Mouse (Mus musculus) embryo, embryonic 11.5 days (tissue): ENCODE measurements around the gene Pacsin3.

Source experiments
- DNase-seq: peaks from one replicate; pipeline ENCODE4 v3.0.0-alpha.2; 2012; ENCODE audit warnings: low read depth, low spot score

The Pacsin3 gene

GRCm38 (mm10) chr2:91302845-91303244 lies 47.1 kb downstream of the Pacsin3 start:
- no peak for DNase-seq

DNA sequence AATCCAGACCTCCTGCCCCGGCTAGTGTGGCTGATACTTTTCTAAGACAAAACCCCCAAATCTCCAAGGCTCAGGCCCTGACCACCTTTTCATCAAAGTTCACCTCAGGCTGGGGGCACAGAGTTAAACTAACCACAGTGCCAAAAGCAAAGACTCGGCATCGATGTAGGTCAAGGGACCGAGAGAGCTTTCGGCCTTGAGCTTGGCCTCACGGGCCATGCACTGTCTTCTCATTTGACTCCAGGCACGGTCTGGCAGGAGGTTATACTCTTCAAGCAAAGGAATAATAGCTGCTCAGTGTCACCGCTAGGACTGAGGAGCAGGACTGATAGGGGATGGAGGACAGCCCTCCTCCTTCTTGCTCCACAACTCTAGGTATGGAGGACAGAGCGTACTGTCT lies 50.2 kb downstream of the Pacsin3 start:
- no peak for DNase-seq

- DNase-seq = no peak
Observed at GRCm38 (mm10) chr2:91306589-91306988, 50.8 kb downstream of the Pacsin3 start.

DNA sequence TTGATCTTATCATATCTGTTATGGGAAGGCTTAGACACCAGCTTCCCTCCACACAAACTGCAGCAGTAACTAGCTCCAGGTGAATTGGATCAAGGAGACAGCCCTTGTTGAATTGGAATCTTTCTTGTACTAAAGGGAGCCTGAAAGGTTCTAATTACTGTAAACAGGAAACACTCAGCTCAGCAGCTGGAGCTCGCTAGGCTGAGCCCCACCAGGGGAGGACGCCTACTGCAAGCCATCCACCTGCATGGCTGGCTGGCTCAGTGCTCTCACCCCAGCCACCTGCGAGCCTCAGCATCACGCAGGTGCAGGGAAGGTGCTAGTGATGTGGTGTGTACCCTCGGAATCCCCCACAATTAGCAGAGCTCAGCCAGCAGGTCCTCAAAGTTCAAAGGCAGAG lies 52.9 kb downstream of the Pacsin3 start:
- DNase-seq = no peak

GRCm38 (mm10) chr2:91309546-91309945 lies 53.8 kb downstream of the Pacsin3 start:
- DNase-seq = no peak

DNA sequence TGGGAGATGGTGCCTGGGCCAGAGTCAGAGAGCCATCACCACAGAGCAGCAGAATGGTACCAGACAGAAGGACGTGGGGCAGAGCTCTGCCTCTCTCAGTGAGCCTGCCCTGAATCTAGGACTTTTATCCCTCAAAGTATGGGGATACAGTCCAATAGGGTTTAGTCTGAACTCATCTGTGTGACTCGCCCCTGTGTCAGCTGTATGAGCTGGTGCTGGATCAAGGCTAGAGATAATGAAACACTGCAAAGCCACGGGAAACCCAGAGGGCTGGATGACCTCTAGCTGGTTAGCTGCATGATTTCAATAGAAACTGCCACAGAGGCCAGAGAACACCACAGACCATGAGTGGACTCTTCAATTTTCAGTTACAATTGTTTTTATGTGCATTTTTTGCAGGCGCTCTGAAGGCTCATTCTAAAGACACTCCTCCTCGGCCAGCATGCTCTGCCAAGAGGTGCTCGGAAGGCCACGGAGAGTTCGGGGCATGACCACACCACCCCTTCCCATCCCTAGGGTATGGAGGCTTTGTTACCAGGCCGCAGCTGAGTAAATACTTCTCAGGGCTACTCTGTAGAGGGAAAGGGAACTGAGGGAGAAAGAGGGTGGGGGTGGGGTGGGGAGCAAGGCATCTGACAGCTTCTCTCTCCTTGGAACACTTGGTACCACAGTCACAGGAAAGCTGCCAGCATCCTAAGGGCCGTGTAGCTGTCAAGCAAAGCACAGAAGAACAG lies 57.0 kb downstream of the Pacsin3 start:
- DNase-seq = no peak

GRCm38 (mm10) chr2:91314184-91314583 lies 58.4 kb downstream of the Pacsin3 start:
- no peak for DNase-seq
